Mouse (Mus musculus) stomach, postnatal 0 days (tissue): Measurements from ENCODE around the gene Lrrc23. TPM values are rescaled to one million over a fixed set of nuclear protein-coding genes. Genes with fewer than 3 reads are reported as not detected.
A peak's percentile ranks its signal among the peaks of the same experiment; 100 is the strongest.

Experiments
- ATAC-seq: fragments of 200-750 bp; cut with Nextera tagmentation; 2 replicates; pipeline ENCODE4 v1.8.0; 2017; ENCODE audit not compliant: low FRiP score, low TSS enrichment
- DNase-seq: peaks from one replicate; pipeline ENCODE4 v3.0.0-alpha.2; 2016; ENCODE audit warnings: low spot score
- H3K27ac ChIP-seq: fragments of 300-500 bp; sonication (generic); replicated peaks from 2 replicates; pipeline ENCODE4 v1.5.1; 2014; ENCODE audit warnings: mild to moderate bottlenecking, control low read depth
- H3K27me3 ChIP-seq: fragments of 300-500 bp; sonication (generic); 2 replicates; pipeline ENCODE4 v1.6.1; 2014; ENCODE audit warnings: low read length; ENCODE audit not compliant: control insufficient read depth, insufficient read depth
- H3K36me3 ChIP-seq: fragments of 300-500 bp; sonication (generic); 2 replicates; pipeline ENCODE4 v1.6.1; 2014; ENCODE audit warnings: low read length, mixed read lengths; ENCODE audit not compliant: control insufficient read depth, insufficient read depth
- H3K4me1 ChIP-seq: fragments of 300-500 bp; sonication (generic); replicated peaks from 2 replicates; pipeline ENCODE4 v1.6.1; 2014; ENCODE audit warnings: antibody characterized with exemption; ENCODE audit not compliant: control insufficient read depth, insufficient read depth
- H3K4me2 ChIP-seq: fragments of 300-500 bp; sonication (generic); replicated peaks from 2 replicates; pipeline ENCODE4 v1.6.1; 2014; ENCODE audit warnings: low read depth, mild to moderate bottlenecking, control low read depth, moderate library complexity
- H3K4me3 ChIP-seq: fragments of 300-500 bp; sonication (generic); 2 replicates; pipeline ENCODE4 v1.5.1; 2014; ENCODE audit warnings: low read depth, low read length, control low read depth
- H3K9ac ChIP-seq: fragments of 300-500 bp; sonication (generic); 2 replicates; pipeline ENCODE4 v1.6.1; 2014; ENCODE audit warnings: mild to moderate bottlenecking, low read length, control low read depth, mixed read lengths
- H3K9me3 ChIP-seq: fragments of 300-500 bp; sonication (generic); 2 replicates; pipeline ENCODE4 v1.6.1; 2016; ENCODE audit warnings: low read length; ENCODE audit not compliant: control insufficient read depth
- CTCF ChIP-seq: IDR thresholded peaks from 2 replicates; pipeline ENCODE4 v1.5.1; 2016; ENCODE audit warnings: antibody characterized with exemption, low read depth, mild to moderate bottlenecking, moderate library complexity
- EP300 ChIP-seq: optimal IDR thresholded peaks from 2 replicates; pipeline ENCODE3; 2016; ENCODE audit warnings: antibody characterized with exemption
- WGBS: fragments of 180-500 bp; shearing (Covaris S2); extraction: QIAGEN DNeasy Blood & Tissue Kit; methylation state at CpG from one replicate; pipeline ENCODE4 v1.1.7; 2014; 5-methylcytosine and 5-hydroxymethylcytosine counted together
- polyA plus RNA-seq: library from polyadenylated mRNA; unstranded; fragments of >200 nt; fragmentation: Nextera tagmentation; extraction: Ambion mirVana; gene quantifications from 2 replicates; pipeline ENCODE4 v1.2.1, GENCODE M21; 2015

The Lrrc23 gene
- polyA plus RNA-seq, 1 experiment from 2014 or later: 0.19 TPM

GRCm38 (mm10) chr6:124740211-124740887, 39.2 kb downstream of the Lrrc23 start:
- under 1% methylated on average over 28 of the region's 29 CpGs for WGBS
- H3K27ac ChIP-seq: peak overlapping the region; percentile 98
- H3K9ac ChIP-seq: peak overlapping the region; percentile 78
- peaks cover 3% of the 10 kb centered on the region; the same call in 1 of the 2 replicates for H3K4me1 ChIP-seq
- no peaks in the 10 kb centered on the region for H3K27me3 ChIP-seq
- DNase-seq (peak; percentile 77), ATAC-seq (peak; percentile 2; the same call in 1 of the 2 replicates)
- H3K4me3 ChIP-seq: peak overlapping the region; percentile 54
- peaks cover 11% of the 10 kb centered on the region for H3K36me3 ChIP-seq
- H3K9me3 ChIP-seq: no peaks in the 10 kb centered on the region
- peak; percentile 77 for TF ChIP-seq CTCF
- no peak for TF ChIP-seq EP300
- peak overlapping the region; percentile 92 for H3K4me2 ChIP-seq

DNA sequence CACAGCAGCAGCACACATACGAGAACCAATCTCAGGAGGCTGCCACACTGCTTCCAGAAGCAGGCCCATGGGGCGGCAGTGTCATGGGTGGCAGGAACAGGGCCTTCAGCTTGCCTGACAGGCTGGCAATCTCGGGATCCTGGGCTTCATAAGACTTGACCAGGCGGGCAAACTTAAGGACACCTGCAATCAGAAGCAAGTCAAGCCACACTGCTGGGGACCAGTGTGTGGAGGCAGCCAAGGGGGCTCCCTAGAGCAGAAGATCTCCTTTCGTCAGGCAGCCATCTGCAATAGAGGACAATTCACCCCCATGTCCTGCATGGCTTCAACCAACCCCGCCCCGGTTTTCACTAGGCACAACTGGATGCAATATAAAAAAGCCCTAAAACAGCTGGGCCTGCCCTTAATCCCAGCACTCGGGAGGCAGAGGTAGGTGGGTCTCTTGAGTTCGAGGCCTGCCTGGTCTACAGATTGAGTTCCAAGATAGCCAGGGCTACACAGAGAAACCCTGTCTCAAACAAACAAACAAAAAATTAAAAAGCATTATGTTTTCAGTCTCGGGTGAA, 40.2 kb downstream of the Lrrc23 start:
- Histone ChIP-seq H3K9ac (peak overlapping the region; percentile 23; the same call in 1 of the 2 replicates), H3K4me3 (no peak overlapping the region)
- ATAC-seq: no peak

DNA sequence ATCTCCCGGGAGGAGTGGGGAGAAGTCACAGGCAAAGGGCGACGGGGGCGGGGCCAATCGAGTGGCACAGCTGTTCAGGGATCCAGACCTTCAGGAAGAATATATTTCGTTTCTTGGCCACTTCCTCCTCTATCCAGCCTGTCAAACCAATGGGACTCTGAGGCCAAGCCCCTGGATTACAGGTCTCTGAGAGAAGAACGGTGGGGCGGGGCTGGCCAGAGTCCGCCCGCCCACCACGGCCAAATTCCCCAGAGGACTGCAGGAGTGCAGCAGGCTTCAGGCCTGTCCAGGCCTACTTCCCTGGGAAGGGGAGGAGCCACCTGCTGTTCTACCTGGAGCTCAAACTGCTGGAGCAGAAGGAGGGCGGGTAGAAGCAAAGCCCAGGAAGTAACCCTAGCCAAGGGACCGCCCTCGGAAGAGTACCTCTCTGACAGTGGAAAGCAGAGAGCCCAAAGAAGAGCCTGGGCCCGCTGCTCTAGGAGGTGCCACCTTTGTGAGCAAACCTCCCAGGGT, 41.0 kb downstream of the Lrrc23 start, which contains the start of gene Ptpn6:
Ptpn6 (minus strand) TSS at position 204 of the 513 bp plus-strand sequence.
- Histone ChIP-seq H3K4me1 (peaks cover 3% of the 10 kb centered on the region; the same call in 1 of the 2 replicates), H3K9ac (peak within 1 kb of the TSS; percentile 41), H3K9me3 (no peaks in the 10 kb centered on the region), H3K4me3 (no peak within 1 kb of the TSS; the same call in 1 of the 2 replicates), H3K36me3 (peaks cover 9% of the 10 kb centered on the region), H3K4me2 (peak within 1 kb of the TSS; percentile 38), H3K27ac (peak within 1 kb of the TSS; percentile 86), H3K27me3 (no peaks in the 10 kb centered on the region)
- peak; percentile 88 for ATAC-seq
- 23% methylated on average over 15 of the region's 15 CpGs for WGBS
- TF ChIP-seq EP300 (no peak), CTCF (peak; percentile 31)
- DNase-seq: peak; percentile 94

More for the DNA sequence above, 40.2 kb downstream of the Lrrc23 start:
- peaks cover 3% of the 10 kb centered on the region; the same call in 1 of the 2 replicates for H3K4me1 ChIP-seq
- no peak for DNase-seq
- TF ChIP-seq EP300: no peak
- TF ChIP-seq CTCF: no peak
- H3K27ac ChIP-seq: peak overlapping the region; percentile 86
- no peaks in the 10 kb centered on the region for H3K27me3 ChIP-seq
- H3K9me3 ChIP-seq: no peaks in the 10 kb centered on the region
- no peak overlapping the region; the same call in 1 of the 2 replicates for H3K4me2 ChIP-seq
- 74% methylated on average over 10 of the region's 10 CpGs for WGBS
- H3K36me3 ChIP-seq: peaks cover 11% of the 10 kb centered on the region

- 88% methylated on average over 11 of the region's 11 CpGs for WGBS
- H3K4me1 ChIP-seq: peaks cover 3% of the 10 kb centered on the region
Measured at GRCm38 (mm10) chr6:124737040-124737439, 42.5 kb downstream of the Lrrc23 start.

GRCm38 (mm10) chr6:124734417-124734816, 45.1 kb downstream of the Lrrc23 start:
- Histone ChIP-seq H3K36me3 (no peaks in the 10 kb centered on the region), H3K27ac (no peak overlapping the region), H3K9me3 (no peaks in the 10 kb centered on the region), H3K9ac (no peak overlapping the region), H3K4me2 (no peak overlapping the region), H3K4me3 (no peak overlapping the region), H3K27me3 (no peaks in the 10 kb centered on the region), H3K4me1 (no peaks in the 10 kb centered on the region; the same call in 1 of the 2 replicates)
- DNase-seq (no peak), ATAC-seq (no peak)
- WGBS: 88% methylated on average over 3 of the region's 3 CpGs
- no peak for TF ChIP-seq CTCF

More at GRCm38 (mm10) chr6:124737040-124737439, 42.5 kb downstream of the Lrrc23 start:
- TF ChIP-seq CTCF (no peak), EP300 (no peak)
- Histone ChIP-seq H3K4me2 (no peak overlapping the region), H3K36me3 (no peaks in the 10 kb centered on the region), H3K27ac (no peak overlapping the region), H3K9ac (no peak overlapping the region), H3K9me3 (no peaks in the 10 kb centered on the region), H3K27me3 (no peaks in the 10 kb centered on the region), H3K4me3 (no peak overlapping the region)
- DNase-seq (no peak), ATAC-seq (no peak)
